Mouse (Mus musculus): ENCODE results near the gene Ephb1. TPM values are rescaled to one million over a fixed set of nuclear protein-coding genes. Genes with fewer than 3 reads are reported as not detected.

The Ephb1 gene
- polyA plus RNA-seq, 1 experiment from 2014 or later, result 1.4 TPM

DNA sequence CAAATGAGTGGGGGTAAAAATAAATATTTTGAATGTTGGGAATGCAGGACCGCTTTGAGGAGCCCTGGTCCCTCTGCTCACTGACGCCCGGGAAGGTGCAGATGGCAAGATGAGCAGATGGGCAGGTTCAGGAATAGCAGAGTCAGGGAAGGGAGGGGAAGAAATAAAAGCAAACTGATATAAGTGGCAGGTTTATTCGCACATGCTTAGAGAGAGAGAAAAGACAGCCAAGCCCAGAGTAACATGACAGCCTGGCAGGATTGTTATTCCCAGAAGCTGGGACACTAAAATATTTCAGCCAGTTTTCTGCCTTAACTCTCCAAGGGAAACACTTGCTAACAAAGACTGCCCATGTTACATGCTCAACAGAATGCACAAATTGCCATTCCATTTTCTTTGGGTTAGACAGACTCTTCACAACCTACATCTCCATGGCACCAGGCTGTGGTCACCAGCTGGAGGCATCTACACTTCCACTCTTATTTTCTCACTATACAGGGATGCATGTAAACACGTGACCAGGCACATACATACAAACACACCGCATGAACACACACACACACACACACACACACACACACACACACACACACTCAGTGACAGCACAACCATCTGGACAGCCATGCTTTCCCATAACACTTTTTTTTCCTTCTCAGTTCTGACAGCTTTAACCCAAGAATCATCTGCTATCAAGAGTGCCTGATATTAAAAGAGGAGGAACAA, 315.3 kb downstream of the Ephb1 start:
- Histone ChIP-seq H3K4me1 (replicated peaks; ENCODE audit: control insufficient read depth, insufficient read depth, low read length) (no peaks in the 10 kb centered on the region), H3K27me3 (ENCODE audit: control insufficient read depth, insufficient read depth, low read depth, low read length) (no peaks in the 10 kb centered on the region), H3K9me3 (ENCODE audit: control insufficient read depth, low read length) (no peaks in the 10 kb centered on the region), H3K36me3 (ENCODE audit: control insufficient read depth, insufficient read depth, low read length) (no peaks in the 10 kb centered on the region), H3K9ac (ENCODE audit: low read length) (no peak overlapping the region), H3K4me2 (ENCODE audit: low read depth, low read length) (no peak overlapping the region), H3K27ac (ENCODE audit: low read length) (no peak overlapping the region), H3K4me3 (ENCODE audit: low read length) (no peak overlapping the region)
- 44% methylated on average over 6 of the region's 6 CpGs for WGBS
- no peak for ATAC-seq (ENCODE audit: low read depth)

DNA sequence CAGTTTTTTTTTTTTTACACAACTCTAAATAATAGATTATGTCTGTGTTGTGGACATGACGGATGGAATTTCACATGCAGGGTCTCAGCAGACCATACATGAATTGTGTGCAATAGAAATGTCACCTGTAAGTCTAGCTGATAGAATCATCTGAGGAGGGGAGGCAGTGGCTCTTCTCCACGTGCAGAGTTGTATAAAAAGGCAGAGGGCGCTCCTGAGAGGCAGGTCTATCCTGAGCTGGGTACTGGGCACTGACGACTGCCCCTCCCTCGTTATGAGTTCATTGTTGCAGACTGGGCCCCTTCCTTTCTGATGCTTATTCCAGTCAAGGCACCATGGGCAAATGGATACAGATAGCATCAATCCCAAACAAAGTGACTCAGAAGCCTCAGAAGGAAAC, 318.4 kb downstream of the Ephb1 start:
- H3K9me3 ChIP-seq (ENCODE audit: control insufficient read depth, low read length), result no peaks in the 10 kb centered on the region
- no peaks in the 10 kb centered on the region for H3K27me3 ChIP-seq (ENCODE audit: control insufficient read depth, insufficient read depth, low read depth, low read length)
- H3K4me1 ChIP-seq (replicated peaks; ENCODE audit: control insufficient read depth, insufficient read depth, low read length), result no peaks in the 10 kb centered on the region
- 55% methylated on average over 5 of the region's 5 CpGs for WGBS
- H3K4me3 ChIP-seq (ENCODE audit: low read length), result no peak overlapping the region
- no peak overlapping the region for H3K9ac ChIP-seq (ENCODE audit: low read length)
- no peaks in the 10 kb centered on the region for H3K36me3 ChIP-seq (ENCODE audit: control insufficient read depth, insufficient read depth, low read length)
- no peak for ATAC-seq (ENCODE audit: low read depth)
- H3K27ac ChIP-seq (ENCODE audit: low read length), result no peak overlapping the region
- no peak overlapping the region for H3K4me2 ChIP-seq (ENCODE audit: low read depth, low read length)

DNA sequence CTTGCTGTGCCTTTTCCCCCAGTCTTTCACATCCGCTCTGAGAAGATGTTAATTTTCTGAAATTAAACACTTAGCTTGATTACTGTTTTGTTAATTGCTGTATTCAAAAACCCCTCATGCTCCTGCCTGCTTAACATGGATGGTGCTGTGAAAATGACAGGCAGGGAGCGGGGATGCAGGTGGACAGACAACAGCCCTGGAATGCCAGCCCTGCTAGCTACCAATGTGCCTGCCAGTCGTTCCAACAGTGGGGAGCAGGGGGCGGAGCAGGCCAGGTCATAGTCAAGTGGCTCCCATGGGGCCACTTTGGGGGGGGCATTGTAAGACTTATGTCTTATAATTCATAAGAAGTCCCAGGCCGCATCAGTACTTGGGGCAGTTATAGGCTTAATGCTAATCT, 321.3 kb downstream of the Ephb1 start:
- no peak for ATAC-seq (ENCODE audit: low read depth)
- no peak overlapping the region for H3K4me2 ChIP-seq (ENCODE audit: low read depth, low read length)
- no peak overlapping the region for H3K4me3 ChIP-seq (ENCODE audit: low read length)
- H3K9ac ChIP-seq (ENCODE audit: low read length), result no peak overlapping the region
- WGBS, result 72% methylated on average over 5 of the region's 5 CpGs
- no peaks in the 10 kb centered on the region for H3K4me1 ChIP-seq (replicated peaks; ENCODE audit: control insufficient read depth, insufficient read depth, low read length)
- no peaks in the 10 kb centered on the region for H3K27me3 ChIP-seq (ENCODE audit: control insufficient read depth, insufficient read depth, low read depth, low read length)
- no peaks in the 10 kb centered on the region for H3K36me3 ChIP-seq (ENCODE audit: control insufficient read depth, insufficient read depth, low read length)
- no peaks in the 10 kb centered on the region for H3K9me3 ChIP-seq (ENCODE audit: control insufficient read depth, low read length)
- H3K27ac ChIP-seq (ENCODE audit: low read length), result no peak overlapping the region

DNA sequence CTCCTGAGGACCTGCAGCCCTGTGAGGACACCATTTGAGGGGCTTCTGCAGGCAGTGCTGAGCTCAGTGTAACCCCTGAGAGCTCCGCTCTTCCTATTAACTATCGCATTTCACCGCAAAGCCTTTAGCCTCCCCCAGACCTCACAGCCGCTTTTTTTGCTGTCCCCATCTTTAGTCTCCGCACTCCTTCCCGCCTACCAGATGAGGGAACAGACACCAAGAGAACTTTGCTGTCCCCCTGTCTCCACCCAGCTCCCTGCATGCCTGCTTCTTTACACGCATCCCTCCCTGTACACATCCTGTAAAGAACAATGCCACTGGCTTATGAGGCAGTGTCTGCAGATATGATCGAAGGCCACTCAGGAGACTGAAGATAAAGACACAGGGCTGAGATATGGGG, 322.1 kb downstream of the Ephb1 start:
- Histone ChIP-seq H3K4me2 (ENCODE audit: low read depth, low read length) (no peak overlapping the region), H3K9ac (ENCODE audit: low read length) (no peak overlapping the region), H3K9me3 (ENCODE audit: control insufficient read depth, low read length) (no peaks in the 10 kb centered on the region), H3K27me3 (ENCODE audit: control insufficient read depth, insufficient read depth, low read depth, low read length) (no peaks in the 10 kb centered on the region), H3K4me3 (ENCODE audit: low read length) (no peak overlapping the region), H3K36me3 (ENCODE audit: control insufficient read depth, insufficient read depth, low read length) (no peaks in the 10 kb centered on the region), H3K27ac (ENCODE audit: low read length) (no peak overlapping the region), H3K4me1 (replicated peaks; ENCODE audit: control insufficient read depth, insufficient read depth, low read length) (no peaks in the 10 kb centered on the region)
- no peak for ATAC-seq (ENCODE audit: low read depth)
- WGBS, result 71% methylated on average over 8 of the region's 8 CpGs

DNA sequence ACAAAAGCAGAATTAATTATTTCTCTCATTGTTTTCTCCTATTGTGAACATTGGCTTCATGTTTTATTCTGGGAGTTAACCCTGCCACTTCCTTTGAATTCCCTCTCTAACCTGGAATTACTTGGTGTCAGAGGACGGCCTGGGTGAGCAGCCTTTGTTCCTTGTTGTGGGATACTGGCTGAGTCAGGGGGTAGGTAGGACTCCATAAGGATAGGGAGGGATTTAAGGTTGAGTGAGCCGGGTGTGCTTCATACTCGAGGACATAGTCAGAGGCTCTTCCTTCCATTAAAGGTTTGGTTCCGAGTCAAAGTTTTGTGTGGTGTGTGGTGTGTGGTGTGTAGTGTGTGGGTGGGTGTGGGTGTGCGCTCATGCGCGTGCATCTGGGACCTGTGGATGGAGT, 324.8 kb downstream of the Ephb1 start:
- no peak overlapping the region for H3K9ac ChIP-seq (ENCODE audit: low read length)
- H3K4me3 ChIP-seq (ENCODE audit: low read length), result no peak overlapping the region
- H3K4me2 ChIP-seq (ENCODE audit: low read depth, low read length), result no peak overlapping the region
- no peaks in the 10 kb centered on the region for H3K9me3 ChIP-seq (ENCODE audit: control insufficient read depth, low read length)
- no peaks in the 10 kb centered on the region for H3K36me3 ChIP-seq (ENCODE audit: control insufficient read depth, insufficient read depth, low read length)
- H3K27ac ChIP-seq (ENCODE audit: low read length), result no peak overlapping the region
- H3K4me1 ChIP-seq (replicated peaks; ENCODE audit: control insufficient read depth, insufficient read depth, low read length), result no peaks in the 10 kb centered on the region
- ATAC-seq (ENCODE audit: low read depth), result no peak
- no peaks in the 10 kb centered on the region for H3K27me3 ChIP-seq (ENCODE audit: control insufficient read depth, insufficient read depth, low read depth, low read length)
- WGBS, result 83% methylated on average over 7 of the region's 7 CpGs

DNA sequence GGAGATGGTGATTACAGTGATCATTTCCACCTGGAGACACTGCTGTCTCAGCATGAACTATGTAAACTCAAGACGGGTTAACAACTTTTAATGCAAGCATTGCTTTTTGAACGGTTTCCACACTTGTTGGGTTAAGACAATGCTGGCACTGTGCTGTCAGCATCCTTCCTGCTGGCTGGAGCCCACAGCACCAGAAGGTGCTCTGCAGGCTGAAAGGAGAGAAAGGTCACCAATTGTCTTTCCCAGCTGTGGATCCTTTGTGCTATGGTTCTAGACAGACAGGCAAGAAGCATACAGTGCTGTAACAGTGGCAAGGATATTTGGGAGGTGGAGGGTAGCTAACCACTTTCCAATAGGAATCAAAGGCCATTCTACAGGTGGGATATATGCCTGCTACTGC, 328.4 kb downstream of the Ephb1 start:
- Histone ChIP-seq H3K9ac (ENCODE audit: low read length) (no peak overlapping the region), H3K27ac (ENCODE audit: low read length) (no peak overlapping the region), H3K4me3 (ENCODE audit: low read length) (no peak overlapping the region), H3K4me2 (ENCODE audit: low read depth, low read length) (no peak overlapping the region), H3K9me3 (ENCODE audit: control insufficient read depth, low read length) (no peaks in the 10 kb centered on the region), H3K36me3 (ENCODE audit: control insufficient read depth, insufficient read depth, low read length) (no peaks in the 10 kb centered on the region), H3K27me3 (ENCODE audit: control insufficient read depth, insufficient read depth, low read depth, low read length) (no peaks in the 10 kb centered on the region), H3K4me1 (replicated peaks; ENCODE audit: control insufficient read depth, insufficient read depth, low read length) (no peaks in the 10 kb centered on the region)
- WGBS, result 69% methylated on average over 2 of the region's 2 CpGs
- ATAC-seq (ENCODE audit: low read depth), result no peak

DNA sequence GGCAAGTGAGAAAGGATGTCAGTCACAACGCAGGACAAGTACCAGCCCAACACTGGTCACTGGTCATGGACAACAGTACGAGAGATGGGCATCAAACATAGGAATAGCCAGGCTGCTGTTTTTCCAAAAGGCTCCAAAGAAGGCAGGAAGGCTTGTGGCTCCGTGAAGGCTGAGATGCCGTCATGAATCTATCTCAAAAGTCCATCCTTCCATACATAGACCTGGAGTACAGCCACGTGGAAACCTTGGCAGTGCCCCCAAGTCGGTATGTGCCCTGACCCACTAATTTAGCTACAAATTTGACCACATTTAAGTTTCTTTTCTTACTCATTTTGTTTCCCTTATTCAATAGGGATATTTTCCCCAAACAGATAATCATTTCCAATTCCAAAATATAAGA, 329.4 kb downstream of the Ephb1 start:
- no peak overlapping the region for H3K27ac ChIP-seq (ENCODE audit: low read length)
- no peaks in the 10 kb centered on the region for H3K36me3 ChIP-seq (ENCODE audit: control insufficient read depth, insufficient read depth, low read length)
- no peaks in the 10 kb centered on the region for H3K4me1 ChIP-seq (replicated peaks; ENCODE audit: control insufficient read depth, insufficient read depth, low read length)
- H3K4me2 ChIP-seq (ENCODE audit: low read depth, low read length), result no peak overlapping the region
- H3K27me3 ChIP-seq (ENCODE audit: control insufficient read depth, insufficient read depth, low read depth, low read length), result no peaks in the 10 kb centered on the region
- WGBS, result 76% methylated on average over 6 of the region's 6 CpGs
- no peaks in the 10 kb centered on the region for H3K9me3 ChIP-seq (ENCODE audit: control insufficient read depth, low read length)
- no peak for ATAC-seq (ENCODE audit: low read depth)
- no peak overlapping the region for H3K9ac ChIP-seq (ENCODE audit: low read length)
- no peak overlapping the region for H3K4me3 ChIP-seq (ENCODE audit: low read length)

DNA sequence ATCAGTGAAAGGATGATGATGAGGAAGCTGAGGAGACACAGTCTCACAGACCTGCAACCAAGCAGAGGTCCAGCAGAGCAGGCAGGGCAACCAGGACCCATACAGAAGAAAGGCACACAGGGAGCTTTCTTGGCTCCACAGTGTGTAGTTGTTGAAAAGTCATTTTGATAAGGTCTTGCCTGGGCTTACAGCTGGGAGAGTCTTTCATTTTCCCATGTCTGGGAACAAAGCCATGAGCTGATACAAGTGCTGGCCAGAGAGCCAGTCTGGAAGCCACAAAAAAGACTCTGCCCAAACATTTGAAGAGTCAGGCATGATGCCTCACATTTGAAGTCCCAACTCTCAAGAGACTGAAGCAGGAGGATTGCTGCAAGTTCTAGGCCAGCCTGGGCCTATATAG, 339.0 kb downstream of the Ephb1 start:
- no peak for ATAC-seq (ENCODE audit: low read depth)
- no peaks in the 10 kb centered on the region for H3K4me1 ChIP-seq (replicated peaks; ENCODE audit: control insufficient read depth, insufficient read depth, low read length)
- H3K36me3 ChIP-seq (ENCODE audit: control insufficient read depth, insufficient read depth, low read length), result no peaks in the 10 kb centered on the region
- H3K27ac ChIP-seq (ENCODE audit: low read length), result no peak overlapping the region
- no peak overlapping the region for H3K4me3 ChIP-seq (ENCODE audit: low read length)
- H3K9ac ChIP-seq (ENCODE audit: low read length), result no peak overlapping the region
- H3K27me3 ChIP-seq (ENCODE audit: control insufficient read depth, insufficient read depth, low read depth, low read length), result no peaks in the 10 kb centered on the region
- no peak overlapping the region for H3K4me2 ChIP-seq (ENCODE audit: low read depth, low read length)
- peaks cover 3% of the 10 kb centered on the region; the same call in 1 of the 2 replicates for H3K9me3 ChIP-seq (ENCODE audit: control insufficient read depth, low read length)

DNA sequence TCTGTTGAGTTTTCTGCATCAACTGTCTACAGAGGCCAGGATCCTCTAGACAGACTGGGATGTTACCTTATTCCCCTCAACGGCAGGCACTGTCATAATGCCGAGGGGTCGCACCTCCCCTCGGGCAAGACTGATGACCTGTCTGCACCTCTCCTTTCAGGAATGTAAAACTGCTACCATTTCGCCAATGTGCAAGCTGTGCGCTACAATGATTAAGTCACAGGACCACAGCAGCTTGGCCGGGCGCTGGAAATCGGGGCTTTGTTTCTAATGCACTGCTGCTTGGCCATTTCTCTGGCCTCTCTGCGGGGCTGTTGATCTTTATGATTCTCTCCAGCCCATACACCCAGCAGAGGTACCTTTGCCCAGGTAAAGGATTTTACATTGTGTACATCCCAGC, 346.8 kb downstream of the Ephb1 start:
- Histone ChIP-seq H3K4me2 (ENCODE audit: low read depth, low read length) (no peak overlapping the region), H3K9ac (ENCODE audit: low read length) (no peak overlapping the region), H3K4me3 (ENCODE audit: low read length) (no peak overlapping the region), H3K36me3 (ENCODE audit: control insufficient read depth, insufficient read depth, low read length) (no peaks in the 10 kb centered on the region), H3K27ac (ENCODE audit: low read length) (no peak overlapping the region), H3K27me3 (ENCODE audit: control insufficient read depth, insufficient read depth, low read depth, low read length) (no peaks in the 10 kb centered on the region), H3K9me3 (ENCODE audit: control insufficient read depth, low read length) (no peaks in the 10 kb centered on the region), H3K4me1 (replicated peaks; ENCODE audit: control insufficient read depth, insufficient read depth, low read length) (no peaks in the 10 kb centered on the region; the same call in 1 of the 2 replicates)
- 73% methylated on average over 10 of the region's 10 CpGs for WGBS
- ATAC-seq (ENCODE audit: low read depth), result no peak

DNA sequence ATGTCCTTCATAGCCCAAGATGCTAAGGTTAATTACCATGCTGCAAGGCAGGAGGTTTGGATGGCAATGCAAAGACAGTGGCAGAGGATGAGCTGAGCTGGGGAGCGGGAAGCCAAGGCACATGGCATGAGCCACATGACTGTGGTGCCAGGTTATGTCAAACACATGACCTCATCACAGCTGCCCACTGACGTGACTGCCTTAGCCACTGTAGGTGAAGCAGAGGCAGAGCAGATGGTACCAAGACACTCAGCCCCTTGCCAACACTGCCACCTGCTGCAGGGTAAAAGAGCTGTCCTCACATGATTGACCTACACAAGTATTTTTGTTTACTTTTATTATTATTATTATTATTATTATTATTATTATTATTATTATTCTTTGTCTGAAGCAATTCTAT, 348.0 kb downstream of the Ephb1 start:
- H3K4me2 ChIP-seq (ENCODE audit: low read depth, low read length), result no peak overlapping the region

More for the DNA sequence above, 348.0 kb downstream of the Ephb1 start:
- H3K4me3 ChIP-seq (ENCODE audit: low read length), result no peak overlapping the region
- 41% methylated on average over 2 of the region's 2 CpGs for WGBS
- ATAC-seq (ENCODE audit: low read depth), result no peak
- H3K9me3 ChIP-seq (ENCODE audit: control insufficient read depth, low read length), result no peaks in the 10 kb centered on the region
- H3K27ac ChIP-seq (ENCODE audit: low read length), result no peak overlapping the region
- no peaks in the 10 kb centered on the region for H3K36me3 ChIP-seq (ENCODE audit: control insufficient read depth, insufficient read depth, low read length)
- no peaks in the 10 kb centered on the region for H3K27me3 ChIP-seq (ENCODE audit: control insufficient read depth, insufficient read depth, low read depth, low read length)
- H3K4me1 ChIP-seq (replicated peaks; ENCODE audit: control insufficient read depth, insufficient read depth, low read length), result no peaks in the 10 kb centered on the region; the same call in 1 of the 2 replicates
- no peak overlapping the region for H3K9ac ChIP-seq (ENCODE audit: low read length)
